Mouse (Mus musculus) cortical plate, adult 2 months (tissue): ENCODE results near the gene Ctnnd2. TPM values are rescaled to one million over a fixed set of nuclear protein-coding genes. Genes with fewer than 3 reads are reported as not detected.

ENCODE experiments used
- H3K27ac ChIP-seq: fragments of 200-500 bp; 2 replicates; pipeline ENCODE4 v1.5.1; 2012; ENCODE audit warnings: low read length, control low read depth, inconsistent platforms; ENCODE audit not compliant: insufficient read depth
- H3K4me1 ChIP-seq: fragments of 200-500 bp; 2 replicates; pipeline ENCODE4 v1.6.1; 2011; ENCODE audit warnings: low read length; ENCODE audit not compliant: control insufficient read depth, insufficient read depth
- H3K4me3 ChIP-seq: fragments of 200-500 bp; 2 replicates; pipeline ENCODE4 v1.5.1; 2011; ENCODE audit warnings: mild to moderate bottlenecking, low read length, control low read depth; ENCODE audit not compliant: insufficient read depth
- CTCF ChIP-seq: fragments of 200-500 bp; IDR thresholded peaks from 2 replicates; pipeline ENCODE4 v1.5.1; 2011; ENCODE audit warnings: mild to moderate bottlenecking, control low read depth, low read length; ENCODE audit not compliant: insufficient read depth; ENCODE audit errors: extremely low read depth
- POLR2A ChIP-seq: fragments of 200-500 bp; IDR thresholded peaks from 2 replicates; pipeline ENCODE4 v1.6.1; 2011; ENCODE audit warnings: mild to moderate bottlenecking, low read length, control low read depth; ENCODE audit not compliant: insufficient read depth; ENCODE audit errors: extremely low read depth
- polyA plus RNA-seq: library from polyadenylated mRNA; depleted of rRNA; stranded (reverse); fragments of >200 nt; gene quantifications from 2 replicates; pipeline ENCODE4 v1.2.3, GENCODE M21; 2012

The Ctnnd2 gene
- polyA plus RNA-seq, 1 experiment: 133 TPM

GRCm38 (mm10) chr15:30632113-30632735, 459.8 kb downstream of the Ctnnd2 start:
- Histone ChIP-seq H3K4me1 (peaks cover 1% of the 10 kb centered on the region; the same call in 1 of the 2 replicates), H3K4me3 (no peak overlapping the region), H3K27ac (no peak overlapping the region)
- no peak for TF ChIP-seq POLR2A
- TF ChIP-seq CTCF: no peak

- Histone ChIP-seq H3K4me3 (no peak overlapping the region), H3K27ac (no peak overlapping the region), H3K4me1 (peaks cover 1% of the 10 kb centered on the region; the same call in 1 of the 2 replicates)
- TF ChIP-seq CTCF: no peak
- TF ChIP-seq POLR2A: no peak
These were observed 461.5 kb downstream of the Ctnnd2 start for GRCm38 (mm10) chr15:30633917-30634316.

GRCm38 (mm10) chr15:30634522-30634921, 462.1 kb downstream of the Ctnnd2 start:
- H3K27ac ChIP-seq: no peak overlapping the region
- TF ChIP-seq POLR2A (no peak), CTCF (no peak)
- H3K4me1 ChIP-seq: peaks cover 1% of the 10 kb centered on the region; the same call in 1 of the 2 replicates

DNA sequence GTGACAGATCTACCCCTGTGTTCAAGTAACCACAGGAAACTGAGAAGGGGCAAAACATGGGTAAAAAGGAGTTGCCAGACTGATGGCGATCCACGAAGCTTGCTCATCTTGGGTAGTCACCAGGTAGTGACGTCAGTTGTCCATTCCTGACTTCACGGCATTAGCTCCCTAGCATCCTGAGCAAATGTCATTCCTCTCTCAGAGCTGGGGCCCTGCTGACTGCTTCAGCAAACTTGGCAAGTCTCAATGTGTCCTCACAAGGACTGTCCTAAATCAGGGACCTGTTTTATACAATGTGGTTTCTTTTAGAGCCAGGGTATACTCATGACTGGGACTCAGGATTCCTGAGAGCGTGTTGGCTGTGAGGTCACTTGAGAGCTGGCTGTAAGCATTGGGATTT, 468.3 kb downstream of the Ctnnd2 start:
- TF ChIP-seq POLR2A (no peak), CTCF (no peak)
- Histone ChIP-seq H3K27ac (no peak overlapping the region), H3K4me1 (no peaks in the 10 kb centered on the region), H3K4me3 (no peak overlapping the region)

More at GRCm38 (mm10) chr15:30634522-30634921, 462.1 kb downstream of the Ctnnd2 start:
- no peak overlapping the region for H3K4me3 ChIP-seq

DNA sequence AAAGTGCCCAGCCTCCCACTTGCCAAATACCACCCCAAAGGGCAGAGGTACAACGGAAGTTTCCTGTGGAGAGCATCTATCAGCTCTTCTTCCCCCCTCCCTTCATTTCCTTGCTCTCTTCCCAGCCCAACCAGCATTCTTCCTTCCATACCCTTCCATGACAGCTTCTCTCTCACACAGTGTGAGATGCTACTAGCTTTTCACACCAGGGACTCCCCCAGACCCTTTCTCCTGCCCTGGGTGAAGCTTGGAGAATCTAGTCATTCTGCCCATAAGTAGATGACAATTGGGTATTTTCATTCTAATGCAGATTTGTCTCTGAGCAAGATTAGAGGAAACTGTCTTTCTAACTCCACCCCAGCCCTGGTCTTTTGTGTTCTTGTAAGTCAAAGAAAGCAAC, 473.3 kb downstream of the Ctnnd2 start:
- Histone ChIP-seq H3K4me1 (peaks cover 6% of the 10 kb centered on the region), H3K27ac (no peak overlapping the region), H3K4me3 (no peak overlapping the region; the same call in 1 of the 2 replicates)
- TF ChIP-seq CTCF (no peak), POLR2A (no peak)

- Histone ChIP-seq H3K4me3 (peak overlapping the region; percentile 35), H3K27ac (peak overlapping the region; percentile 54), H3K4me1 (peaks cover 8% of the 10 kb centered on the region)
- no peak for TF ChIP-seq CTCF
- no peak for TF ChIP-seq POLR2A
These were observed 474.4 kb downstream of the Ctnnd2 start for GRCm38 (mm10) chr15:30646501-30647431.

DNA sequence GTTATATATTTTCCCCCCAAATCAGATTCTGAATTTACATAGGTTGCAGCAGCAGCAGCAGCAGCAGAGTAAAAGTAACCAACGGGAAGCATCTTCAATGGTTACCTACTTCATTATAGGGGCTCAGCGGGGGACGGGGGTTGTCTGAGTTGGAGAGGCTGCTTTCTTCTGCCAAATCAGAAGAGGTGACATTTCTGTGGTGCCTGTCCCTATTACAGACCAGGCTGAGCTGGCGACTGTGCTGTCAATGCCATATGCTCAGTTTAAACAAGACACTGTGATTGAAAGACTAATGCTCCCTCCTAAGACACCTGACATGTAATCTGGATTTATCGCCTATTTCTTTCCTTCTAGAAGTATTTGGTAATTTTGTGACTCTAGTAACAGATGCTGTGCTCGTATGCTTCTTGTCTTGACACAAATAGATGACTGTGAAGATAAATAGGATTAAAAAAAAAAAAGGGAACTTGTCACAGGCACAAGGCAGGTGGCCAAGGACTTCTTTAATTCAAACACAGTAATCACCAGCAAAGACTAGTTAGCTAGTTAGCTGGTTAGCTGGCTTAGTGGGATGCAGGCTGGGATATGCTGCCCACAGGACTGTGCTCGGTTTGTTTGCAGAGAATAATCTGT, 475.4 kb downstream of the Ctnnd2 start:
- Histone ChIP-seq H3K4me1 (peaks cover 8% of the 10 kb centered on the region), H3K27ac (no peak overlapping the region), H3K4me3 (peak overlapping the region; percentile 35)
- no peak for TF ChIP-seq POLR2A
- no peak for TF ChIP-seq CTCF

- H3K27ac ChIP-seq: no peak overlapping the region
- H3K4me1 ChIP-seq: peaks cover 12% of the 10 kb centered on the region
- no peak overlapping the region for H3K4me3 ChIP-seq
- TF ChIP-seq CTCF (no peak), POLR2A (no peak)
These were observed 477.6 kb downstream of the Ctnnd2 start for GRCm38 (mm10) chr15:30649964-30650363.

DNA sequence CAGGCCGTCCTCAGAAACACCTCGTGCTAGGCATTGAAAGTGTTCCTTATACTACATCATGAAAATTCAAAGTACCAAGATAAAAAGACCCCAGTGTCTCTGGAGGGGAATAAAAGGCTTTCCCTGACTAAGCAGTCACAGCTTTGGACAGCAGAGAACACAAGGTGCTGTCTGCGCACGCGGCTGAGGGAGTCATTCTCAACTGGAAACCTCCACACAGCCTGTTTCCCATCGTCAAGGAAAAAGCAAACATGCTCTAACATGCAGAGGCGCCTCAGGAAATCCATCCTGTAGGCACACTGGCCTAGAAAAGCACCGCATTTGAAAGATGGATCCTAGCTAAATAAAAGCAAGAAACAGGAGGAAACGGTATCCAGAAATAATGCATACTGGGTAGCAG, 483.0 kb downstream of the Ctnnd2 start:
- peaks cover 5% of the 10 kb centered on the region for H3K4me1 ChIP-seq
- H3K27ac ChIP-seq: no peak overlapping the region
- no peak for TF ChIP-seq POLR2A
- H3K4me3 ChIP-seq: no peak overlapping the region
